Mouse (Mus musculus): ENCODE results near the gene Auts2. TPM values are rescaled to one million over a fixed set of nuclear protein-coding genes. Genes with fewer than 3 reads are reported as not detected.

Gene Auts2
- polyA plus RNA-seq, 1 experiment, result 39.0 TPM

GRCm38 (mm10) chr5:131589948-131590467 lies 953.1 kb downstream of the Auts2 start:
- H3K4me1 ChIP-seq (ENCODE audit: control insufficient read depth, insufficient read depth, low read length), result peaks cover 5% of the 10 kb centered on the region
- 94% methylated on average over 6 of the region's 6 CpGs for WGBS

GRCm38 (mm10) chr5:131586332-131586700 lies 956.8 kb downstream of the Auts2 start:
- no peak for TF ChIP-seq POLR2A (IDR thresholded peaks at IDR 0.05; ENCODE audit: borderline replicate concordance, insufficient read depth, low read length)
- no peak for TF ChIP-seq CTCF (IDR thresholded peaks at IDR 0.05; ENCODE audit: borderline replicate concordance, insufficient read depth, low read depth, low read length)
- H3K4me1 ChIP-seq (ENCODE audit: control insufficient read depth, insufficient read depth, low read length), result peaks cover 9% of the 10 kb centered on the region
- peak in 1 of 2 experiments; percentile 35 for DNase-seq
- no peak overlapping the region for H3K27ac ChIP-seq (ENCODE audit: insufficient read depth, low read length)
- WGBS, result 47% methylated on average over 5 of the region's 5 CpGs
- no peak overlapping the region for H3K4me3 ChIP-seq (replicated peaks; ENCODE audit: insufficient read depth, low read depth, low read length)
- H3K27me3 ChIP-seq (ENCODE audit: control insufficient read depth, insufficient read depth, low read length), result no peaks in the 10 kb centered on the region

More at GRCm38 (mm10) chr5:131589948-131590467, 953.1 kb downstream of the Auts2 start:
- no peak for DNase-seq
- Histone ChIP-seq H3K27me3 (ENCODE audit: control insufficient read depth, insufficient read depth, low read length) (no peaks in the 10 kb centered on the region), H3K4me3 (replicated peaks; ENCODE audit: insufficient read depth, low read depth, low read length) (no peak overlapping the region), H3K27ac (ENCODE audit: insufficient read depth, low read length) (no peak overlapping the region)
- TF ChIP-seq CTCF (IDR thresholded peaks at IDR 0.05; ENCODE audit: borderline replicate concordance, insufficient read depth, low read depth, low read length) (no peak), POLR2A (IDR thresholded peaks at IDR 0.05; ENCODE audit: borderline replicate concordance, insufficient read depth, low read length) (no peak)

GRCm38 (mm10) chr5:131585684-131586331 lies 957.3 kb downstream of the Auts2 start:
- Histone ChIP-seq H3K27ac (ENCODE audit: insufficient read depth, low read length) (no peak overlapping the region), H3K4me1 (ENCODE audit: control insufficient read depth, insufficient read depth, low read length) (peaks cover 9% of the 10 kb centered on the region), H3K4me3 (replicated peaks; ENCODE audit: insufficient read depth, low read depth, low read length) (no peak overlapping the region), H3K27me3 (ENCODE audit: control insufficient read depth, insufficient read depth, low read length) (no peaks in the 10 kb centered on the region)
- TF ChIP-seq CTCF (IDR thresholded peaks at IDR 0.05; ENCODE audit: borderline replicate concordance, insufficient read depth, low read depth, low read length) (no peak), POLR2A (IDR thresholded peaks at IDR 0.05; ENCODE audit: borderline replicate concordance, insufficient read depth, low read length) (no peak)
- no peak for DNase-seq
- WGBS, result 73% methylated on average over 26 of the region's 26 CpGs

- H3K27ac ChIP-seq (ENCODE audit: insufficient read depth, low read length), result no peak overlapping the region
- no peak overlapping the region for H3K4me3 ChIP-seq (replicated peaks; ENCODE audit: insufficient read depth, low read depth, low read length)
- TF ChIP-seq CTCF (IDR thresholded peaks at IDR 0.05; ENCODE audit: borderline replicate concordance, insufficient read depth, low read depth, low read length) (no peak), POLR2A (IDR thresholded peaks at IDR 0.05; ENCODE audit: borderline replicate concordance, insufficient read depth, low read length) (no peak)
- 78% methylated on average over 12 of the region's 12 CpGs for WGBS
- H3K27me3 ChIP-seq (ENCODE audit: control insufficient read depth, insufficient read depth, low read length), result no peaks in the 10 kb centered on the region
- DNase-seq, result no peak
- peaks cover 9% of the 10 kb centered on the region for H3K4me1 ChIP-seq (ENCODE audit: control insufficient read depth, insufficient read depth, low read length)
Observed at GRCm38 (mm10) chr5:131584260-131585135, 958.6 kb downstream of the Auts2 start.

GRCm38 (mm10) chr5:131581110-131582050 lies 961.8 kb downstream of the Auts2 start:
- 95% methylated on average over 23 of the region's 23 CpGs for WGBS
- Histone ChIP-seq H3K4me1 (ENCODE audit: control insufficient read depth, insufficient read depth, low read length) (peaks cover 7% of the 10 kb centered on the region), H3K27me3 (ENCODE audit: control insufficient read depth, insufficient read depth, low read length) (no peaks in the 10 kb centered on the region), H3K4me3 (replicated peaks; ENCODE audit: insufficient read depth, low read depth, low read length) (no peak overlapping the region), H3K27ac (ENCODE audit: insufficient read depth, low read length) (no peak overlapping the region)
- no peak for TF ChIP-seq CTCF (IDR thresholded peaks at IDR 0.05; ENCODE audit: borderline replicate concordance, insufficient read depth, low read depth, low read length)
- no peak for TF ChIP-seq POLR2A (IDR thresholded peaks at IDR 0.05; ENCODE audit: borderline replicate concordance, insufficient read depth, low read length)
- no peak for DNase-seq

GRCm38 (mm10) chr5:131578737-131579136 lies 964.4 kb downstream of the Auts2 start:
- Histone ChIP-seq H3K27ac (ENCODE audit: insufficient read depth, low read length) (no peak overlapping the region), H3K4me1 (ENCODE audit: control insufficient read depth, insufficient read depth, low read length) (peaks cover 9% of the 10 kb centered on the region), H3K4me3 (replicated peaks; ENCODE audit: insufficient read depth, low read depth, low read length) (no peak overlapping the region), H3K27me3 (ENCODE audit: control insufficient read depth, insufficient read depth, low read length) (no peaks in the 10 kb centered on the region)
- no peak for DNase-seq
- WGBS, result 97% methylated on average over 9 of the region's 9 CpGs
- TF ChIP-seq CTCF (IDR thresholded peaks at IDR 0.05; ENCODE audit: borderline replicate concordance, insufficient read depth, low read depth, low read length) (no peak), POLR2A (IDR thresholded peaks at IDR 0.05; ENCODE audit: borderline replicate concordance, insufficient read depth, low read length) (no peak)

- H3K27ac ChIP-seq (ENCODE audit: insufficient read depth, low read length), result no peak overlapping the region
- H3K27me3 ChIP-seq (ENCODE audit: control insufficient read depth, insufficient read depth, low read length), result no peaks in the 10 kb centered on the region
- WGBS, result 94% methylated on average over 11 of the region's 11 CpGs
- peaks cover 9% of the 10 kb centered on the region for H3K4me1 ChIP-seq (ENCODE audit: control insufficient read depth, insufficient read depth, low read length)
- TF ChIP-seq CTCF (IDR thresholded peaks at IDR 0.05; ENCODE audit: borderline replicate concordance, insufficient read depth, low read depth, low read length) (no peak), POLR2A (IDR thresholded peaks at IDR 0.05; ENCODE audit: borderline replicate concordance, insufficient read depth, low read length) (no peak)
- no peak for DNase-seq
- H3K4me3 ChIP-seq (replicated peaks; ENCODE audit: insufficient read depth, low read depth, low read length), result no peak overlapping the region
Observed at GRCm38 (mm10) chr5:131575733-131576265, 967.3 kb downstream of the Auts2 start.

Data from cerebellum, adult 2 months (tissue).